Mouse (Mus musculus) NIH3T3 (cell line): Measurements from ENCODE around the gene Xxylt1.
A peak's percentile ranks its signal among the peaks of the same experiment; 100 is the strongest.

Source experiments
- DNase-seq: peaks from one replicate; pipeline ENCODE4 v3.0.0-alpha.2; 2012; ENCODE audit warnings: low read depth

Xxylt1 gene

DNA sequence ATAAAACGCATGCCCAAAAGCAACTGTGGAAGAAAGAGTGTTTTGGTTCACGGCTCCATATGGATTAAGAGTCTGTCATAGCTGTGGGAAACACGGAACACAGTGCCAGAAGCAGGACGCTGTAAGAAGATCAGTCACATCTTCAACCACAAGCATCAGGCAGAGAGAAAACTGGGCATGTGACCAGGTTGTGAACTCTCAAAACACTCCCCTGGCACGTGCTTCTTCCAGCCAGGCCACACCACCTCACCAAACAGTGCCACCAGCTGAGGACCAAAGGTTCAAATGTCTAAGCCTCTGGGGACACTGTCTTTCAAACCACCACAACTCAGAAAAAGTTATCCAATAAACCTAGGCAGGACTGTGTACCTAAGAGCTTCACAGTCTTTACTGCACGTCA, 93.0 kb downstream of the Xxylt1 start:
- DNase-seq, result no peak

DNA sequence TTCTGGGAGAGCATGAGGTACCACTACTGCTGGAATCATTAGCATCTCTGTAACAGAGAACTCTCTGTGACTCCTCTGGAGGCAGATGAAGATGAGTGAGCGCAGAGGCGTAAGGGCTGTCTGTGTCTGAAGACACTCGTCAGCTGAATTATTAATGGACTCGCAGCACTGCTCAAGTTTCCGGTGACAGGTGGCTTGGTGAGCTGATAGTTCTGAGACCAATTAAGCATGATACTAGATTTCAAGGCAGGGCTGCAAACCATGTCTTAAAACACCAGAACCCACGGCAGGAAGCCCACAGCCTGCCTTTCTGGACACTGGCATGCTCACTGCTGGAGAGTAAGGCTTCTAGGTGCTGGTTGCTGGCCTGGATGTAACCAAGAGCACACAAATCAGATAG, 93.5 kb downstream of the Xxylt1 start:
- no peak for DNase-seq

DNA sequence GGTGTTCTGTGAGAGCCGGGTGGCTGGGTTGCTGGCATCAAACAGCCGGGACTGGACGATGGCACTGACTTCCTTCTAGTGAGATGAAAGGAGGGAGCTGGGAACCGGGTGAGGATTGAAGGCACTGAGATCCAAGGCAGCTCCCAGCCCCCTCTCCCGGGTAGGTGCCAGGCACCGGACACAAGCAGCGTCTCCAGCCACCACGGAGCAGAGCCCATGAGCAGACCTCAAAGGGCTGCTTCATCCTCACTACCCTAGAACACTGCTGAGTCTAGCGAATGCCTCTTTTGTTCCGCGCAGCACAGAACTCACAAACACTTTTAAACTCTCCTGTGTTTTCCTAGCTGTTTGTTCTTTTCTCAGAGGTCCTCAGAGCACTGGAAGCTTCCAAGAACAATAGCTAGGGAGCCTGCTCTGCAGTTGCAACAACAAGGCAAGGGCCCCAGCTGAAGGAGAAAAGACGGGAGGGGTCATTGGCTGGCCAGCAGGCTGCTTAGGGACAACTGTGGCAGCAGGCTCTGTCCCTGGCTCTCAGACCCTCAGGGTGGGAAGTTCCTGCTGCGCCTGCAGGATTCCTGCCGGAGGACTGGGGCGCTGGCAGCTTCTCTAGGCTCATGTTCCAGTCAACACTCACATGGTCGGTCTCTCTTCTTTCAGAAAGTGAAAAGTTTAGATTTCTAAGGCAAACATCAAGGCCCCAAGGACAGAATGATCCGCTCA, 96.2 kb downstream of the Xxylt1 start:
- no peak for DNase-seq

DNA sequence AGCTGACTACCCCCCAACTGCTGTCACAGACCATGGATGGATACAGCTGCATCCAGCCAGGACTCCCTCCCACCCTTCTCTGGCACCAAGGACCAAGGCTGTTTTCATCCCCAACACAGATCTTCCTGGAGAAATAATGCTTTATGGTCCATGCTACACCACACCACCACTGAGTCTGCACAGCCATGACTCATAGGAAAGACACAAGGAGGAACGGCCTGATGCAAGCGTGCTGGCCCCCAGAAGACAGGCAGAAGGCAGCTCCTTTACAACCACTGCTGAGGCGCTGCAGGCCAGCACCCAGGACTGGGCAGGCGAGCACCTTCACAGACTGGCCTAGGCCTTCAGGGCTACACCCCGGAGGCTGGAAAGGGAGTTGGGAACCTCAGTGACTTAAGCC, 97.1 kb downstream of the Xxylt1 start:
- DNase-seq, result no peak

GRCm38 (mm10) chr16:30983699-30984098, 97.5 kb downstream of the Xxylt1 start:
- no peak for DNase-seq

GRCm38 (mm10) chr16:30983281-30983680, 98.0 kb downstream of the Xxylt1 start:
- no peak for DNase-seq

GRCm38 (mm10) chr16:30981345-30981744, 99.9 kb downstream of the Xxylt1 start:
- DNase-seq, result peak; percentile 78

DNA sequence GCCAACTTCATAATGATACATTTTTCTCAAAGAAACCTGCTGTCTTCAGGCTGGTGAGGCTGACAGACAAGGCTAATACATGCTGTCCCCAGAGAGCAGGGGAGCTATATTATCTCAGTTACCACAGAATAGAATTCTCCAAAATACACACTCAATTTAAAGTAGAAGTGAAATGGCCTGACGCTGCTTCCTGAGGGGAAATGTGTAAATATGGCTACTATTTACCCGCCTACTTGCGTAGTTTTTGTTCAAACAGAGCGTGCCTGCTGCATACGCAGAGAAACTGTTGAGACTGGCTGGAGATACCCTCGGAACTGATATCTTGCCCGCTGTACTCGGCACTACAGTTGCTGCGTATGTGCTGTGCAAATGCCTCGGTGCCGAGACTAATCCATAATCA, 101.3 kb downstream of the Xxylt1 start:
- DNase-seq, result no peak

DNA sequence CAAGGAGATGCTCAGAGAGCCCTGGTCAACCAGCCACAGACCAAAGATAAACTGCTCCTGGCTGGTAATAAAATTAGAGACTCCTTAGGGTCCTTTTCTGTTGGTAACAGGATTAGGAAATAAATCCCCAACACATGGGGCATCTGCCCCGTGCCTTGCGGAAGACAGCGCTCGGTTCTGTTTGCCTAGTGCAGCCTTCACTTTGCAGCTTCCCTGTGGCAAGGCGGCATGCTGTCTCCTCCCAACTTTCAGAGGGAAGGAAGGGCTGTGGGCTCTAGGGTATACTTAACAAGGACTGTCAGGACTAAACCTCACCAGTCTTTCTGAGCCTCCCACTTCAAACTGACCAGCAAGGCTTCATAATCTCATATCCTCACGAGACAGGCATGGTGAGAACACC, 103.5 kb downstream of the Xxylt1 start:
- no peak for DNase-seq

- peak; percentile 96 for DNase-seq
Observed at GRCm38 (mm10) chr16:30977186-30977585, 104.0 kb downstream of the Xxylt1 start.

- DNase-seq, result no peak
Observed at GRCm38 (mm10) chr16:30974549-30974948, 106.7 kb downstream of the Xxylt1 start.

DNA sequence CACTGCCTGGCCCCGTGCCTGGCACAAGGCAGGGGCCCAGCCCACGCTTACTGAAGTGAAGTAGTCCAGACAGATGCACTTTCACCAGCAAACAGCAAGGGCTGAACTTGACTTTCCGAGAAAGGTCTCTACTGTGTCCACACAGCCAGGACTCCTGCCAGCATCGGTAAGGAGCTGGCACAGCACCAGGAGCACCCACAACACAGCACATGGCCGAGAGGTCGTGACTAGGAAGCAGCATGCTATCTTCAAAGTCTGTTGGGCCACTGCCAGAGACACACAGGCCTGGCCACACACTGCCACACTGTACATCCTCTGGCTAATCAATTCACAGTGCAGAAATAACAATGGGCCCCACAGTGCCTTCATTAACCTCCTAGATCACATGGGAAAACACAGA, 107.8 kb downstream of the Xxylt1 start:
- DNase-seq, result peak; percentile 64

- DNase-seq, result no peak
Observed at GRCm38 (mm10) chr16:30971950-30972541, 109.2 kb downstream of the Xxylt1 start.

DNA sequence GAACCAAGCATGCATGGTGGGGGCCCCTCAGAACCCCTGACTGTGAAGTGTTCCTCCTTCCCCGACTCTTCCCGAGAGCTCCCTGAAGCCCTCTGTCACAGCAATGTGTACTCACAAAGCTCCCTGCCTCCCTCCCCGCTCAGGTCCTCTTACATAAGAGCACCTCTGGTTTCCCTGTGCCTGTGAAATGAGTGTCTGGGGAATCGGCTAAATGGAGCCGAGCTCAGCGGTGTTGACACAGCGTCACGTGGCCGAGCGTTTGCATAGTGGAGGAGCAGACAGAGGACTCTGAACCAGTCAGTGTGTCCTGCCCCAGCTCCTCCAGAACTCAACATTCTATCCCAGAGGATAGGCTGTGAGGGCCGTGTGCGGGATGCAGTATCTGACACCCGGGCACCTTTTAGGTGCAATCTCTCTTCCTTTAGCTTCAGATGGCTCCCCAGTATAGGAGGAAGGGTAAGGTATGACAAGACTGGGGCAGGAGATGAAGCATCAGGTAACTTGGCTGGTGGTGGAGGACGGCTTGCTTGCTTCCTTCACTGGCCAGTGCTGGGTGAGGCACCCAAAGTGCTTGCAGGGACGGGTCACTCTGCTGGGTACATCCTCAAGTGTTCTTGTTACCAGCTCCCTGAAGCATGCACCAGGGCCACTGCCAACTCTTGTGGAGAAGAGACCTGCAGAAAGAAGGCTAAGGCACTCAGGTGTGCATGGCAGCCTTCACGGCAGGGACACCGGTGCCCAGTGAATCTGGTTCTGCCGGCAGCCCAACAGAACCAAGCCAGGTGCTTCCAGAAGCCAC, 111.8 kb downstream of the Xxylt1 start:
- DNase-seq, result no peak

- peak; percentile 28 for DNase-seq
Observed at GRCm38 (mm10) chr16:30968402-30969151, 112.7 kb downstream of the Xxylt1 start.

DNA sequence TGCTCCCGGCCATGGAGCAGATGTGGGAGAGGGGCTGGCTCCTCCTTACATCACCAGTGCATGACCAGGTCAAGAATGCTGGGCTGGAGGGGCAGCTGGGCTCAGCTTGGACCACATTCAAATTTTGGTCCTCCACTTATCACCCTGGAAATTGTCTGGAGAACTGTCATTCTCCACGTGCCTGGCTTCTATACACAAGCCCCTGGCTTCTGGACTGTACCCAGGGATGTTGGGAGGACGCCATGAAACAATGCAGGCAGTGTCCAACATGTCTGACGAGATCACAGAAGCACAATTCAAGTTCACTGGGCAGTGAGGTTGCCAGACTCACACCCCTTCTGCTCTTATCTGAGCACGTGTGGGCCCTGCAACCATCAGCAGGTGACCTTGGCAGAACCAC, 114.5 kb downstream of the Xxylt1 start:
- DNase-seq, result peak; percentile 63

DNA sequence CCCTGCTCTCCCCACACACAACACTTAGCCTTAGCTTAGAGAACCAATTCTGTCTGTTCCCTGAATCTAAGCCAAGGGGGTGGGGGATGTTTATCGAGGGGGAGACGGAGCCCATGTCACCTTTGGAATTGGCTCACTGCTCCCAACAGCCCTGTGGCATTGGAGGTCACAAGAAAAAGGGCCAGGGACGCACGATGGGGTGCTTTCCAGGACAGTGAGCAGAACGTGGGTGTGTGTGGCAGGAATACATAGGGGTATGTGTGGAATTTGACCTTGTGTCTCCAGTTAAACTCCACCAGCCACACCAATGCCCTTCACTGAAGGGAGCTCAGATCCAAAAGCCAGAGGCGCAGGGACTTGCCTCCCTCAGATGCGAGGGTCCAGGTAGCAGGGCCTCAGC, 116.3 kb downstream of the Xxylt1 start:
- DNase-seq, result no peak

DNA sequence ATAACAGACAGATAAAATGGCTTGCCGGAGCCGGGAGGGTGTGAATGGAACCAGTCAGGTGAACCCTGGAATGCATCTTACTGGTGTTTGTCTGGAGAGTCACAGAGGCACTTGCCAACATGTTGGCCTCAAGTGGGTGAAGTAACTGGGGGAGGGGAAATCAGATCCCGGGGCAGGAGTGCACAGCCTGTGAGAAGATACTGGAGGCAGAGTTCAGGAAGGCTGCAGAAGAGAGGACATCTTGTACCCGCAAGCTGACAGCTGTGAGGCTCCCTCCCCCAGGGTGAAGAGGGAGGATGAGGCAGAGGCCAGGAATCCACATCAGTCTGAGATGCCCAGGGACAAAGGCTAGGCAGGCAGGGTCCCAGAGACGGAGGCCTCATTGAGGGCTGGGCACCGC, 116.8 kb downstream of the Xxylt1 start:
- DNase-seq, result peak; percentile 32

- no peak for DNase-seq
Observed at GRCm38 (mm10) chr16:30962515-30962914, 118.7 kb downstream of the Xxylt1 start.

GRCm38 (mm10) chr16:30961176-30961575, 120.1 kb downstream of the Xxylt1 start:
- DNase-seq, result no peak

DNA sequence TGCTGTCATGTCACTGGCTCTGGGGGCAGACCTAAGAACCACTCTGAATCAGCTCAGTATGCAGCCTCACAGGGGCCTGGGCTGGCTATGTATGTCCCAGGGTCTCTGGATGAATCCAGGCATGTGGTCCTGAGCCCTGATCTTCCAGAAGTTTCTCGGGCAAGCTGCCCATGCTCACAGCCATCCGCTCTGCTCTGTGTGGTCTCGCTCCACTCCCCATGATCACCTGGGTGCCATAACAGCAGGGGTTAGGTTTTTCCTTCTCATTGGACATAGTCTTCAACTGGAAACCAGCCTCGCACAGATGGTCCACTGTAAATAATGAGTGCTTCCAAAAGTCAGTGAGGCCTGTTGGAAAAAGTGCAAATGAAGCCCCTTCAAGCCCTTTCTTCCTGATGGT, 121.0 kb downstream of the Xxylt1 start:
- DNase-seq, result no peak

DNA sequence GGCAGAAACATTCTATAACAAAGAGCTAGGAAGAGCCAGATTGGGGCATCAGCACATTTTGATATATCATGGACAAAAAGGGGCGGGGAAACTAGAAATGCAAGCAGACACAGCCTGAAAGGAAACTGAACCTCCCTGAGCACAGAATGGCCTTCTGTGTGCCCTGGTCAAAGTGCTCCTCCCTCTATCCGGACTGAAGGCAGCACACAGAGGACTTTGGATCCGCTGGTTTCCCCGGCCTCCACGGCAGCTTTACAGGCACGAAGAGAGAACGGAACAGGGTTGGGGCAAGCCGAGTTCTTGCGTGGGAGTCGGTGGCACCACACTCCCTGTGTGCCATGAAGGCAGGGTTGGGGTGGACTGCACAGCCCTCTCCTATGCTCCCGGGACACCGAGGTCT, 121.5 kb downstream of the Xxylt1 start:
- no peak for DNase-seq
